Mouse (Mus musculus): Measurements from ENCODE around the gene Thra. TPM values are rescaled to one million over a fixed set of nuclear protein-coding genes. Genes with fewer than 3 reads are reported as not detected.

Thra gene
- total and polyA plus RNA-seq, 3 experiments: 22.0 to 50.9 TPM; not detected in 1

DNA sequence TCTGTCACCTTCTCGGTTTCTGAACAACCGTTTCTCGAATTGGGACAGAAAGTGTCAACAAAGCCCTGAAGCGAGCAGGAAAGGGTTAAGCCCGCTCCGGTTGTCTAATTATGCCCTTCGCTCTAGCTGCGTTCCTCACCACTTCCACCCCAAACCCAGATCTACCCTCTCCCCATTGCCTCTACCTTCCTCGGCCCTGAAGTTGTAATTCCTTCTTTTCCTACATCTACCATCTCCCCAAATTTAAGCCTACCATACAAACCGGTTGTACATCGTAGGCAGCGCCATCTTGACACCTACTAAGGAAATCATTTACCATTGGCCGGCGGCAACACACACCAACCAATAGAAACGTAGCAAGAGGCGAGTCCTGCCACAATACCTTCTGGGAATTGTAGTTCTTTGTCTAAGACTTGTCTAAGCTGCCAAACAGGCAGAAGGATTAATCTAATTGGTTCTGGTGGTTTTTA is 11.3 kb upstream of the Thra start, which contains the start of gene Med24 (continued):
- TF ChIP-seq CHD1 (IDR thresholded peaks at IDR 0.05; ENCODE audit: low read depth, low read length) (0 out of 2 replicates have a peak, but pooled peaks have one; percentile 46), ZKSCAN1 (IDR thresholded peaks at IDR 0.05; ENCODE audit: low read depth, low read length) (no peak), MXI1 (IDR thresholded peaks at IDR 0.05; ENCODE audit: low read depth, low read length) (peak; percentile 86), EP300 (IDR thresholded peaks at IDR 0.05; ENCODE audit: low read depth in 1 of 2, low read length in 2 of 2) (peak in 1 of 2 experiments; percentile 49; a peak in 2 of 4 replicates), POLR2AphosphoS5 (IDR thresholded peaks at IDR 0.05; ENCODE audit: borderline replicate concordance, low read depth, low read length) (0 out of 2 replicates have a peak, but pooled peaks have one; percentile 65), HCFC1 (IDR thresholded peaks at IDR 0.05; ENCODE audit: low read depth, low read length) (peak; percentile 100), KAT2A (conservative IDR thresholded peaks at IDR 0.05; ENCODE audit: low read depth, low read length) (peak; percentile 100), CHD2 (IDR thresholded peaks at IDR 0.05; ENCODE audit: low read length) (peak; percentile 93), TBP (IDR thresholded peaks at IDR 0.05; ENCODE audit: low read depth, low read length) (peak; percentile 92), JUND (IDR thresholded peaks at IDR 0.05; ENCODE audit: low read depth, low read length) (0 out of 2 replicates have a peak, but pooled peaks have one; percentile 30)

DNA sequence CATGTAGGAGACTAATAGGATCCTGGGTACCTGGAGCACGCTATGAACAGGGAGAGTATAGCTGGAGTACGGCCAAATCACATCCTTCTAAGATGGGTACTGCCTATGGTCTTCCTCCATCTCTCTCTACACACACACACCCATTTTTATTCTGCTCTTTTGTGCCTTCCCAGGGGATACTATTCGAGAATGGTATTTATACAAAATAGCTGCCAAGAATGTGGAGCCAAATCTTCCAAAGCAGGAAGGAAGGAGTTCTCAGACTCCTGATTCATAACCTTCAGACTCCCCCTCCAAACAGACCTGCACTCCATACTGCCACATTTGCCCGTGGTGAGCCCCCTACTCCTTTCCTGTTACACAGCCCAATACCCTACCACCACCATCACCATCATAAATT is 9.7 kb upstream of the Thra start:
- TF ChIP-seq HCFC1 (IDR thresholded peaks at IDR 0.05; ENCODE audit: low read depth, low read length) (no peak), NELFE (IDR thresholded peaks at IDR 0.05; ENCODE audit: low read depth, low read length) (no peak), RAD21 (IDR thresholded peaks at IDR 0.05; ENCODE audit: low read depth, low read length) (no peak), BHLHE40 (IDR thresholded peaks at IDR 0.05; ENCODE audit: borderline replicate concordance, low read depth, low read length) (no peak), KAT2A (conservative IDR thresholded peaks at IDR 0.05; ENCODE audit: low read depth, low read length) (no peak), E2F4 (IDR thresholded peaks at IDR 0.05; ENCODE audit: borderline replicate concordance, low read depth, low read length) (no peak)
- DNase-seq (ENCODE audit: low read depth, low spot score): no peak
- Histone ChIP-seq H3K79me2 (ENCODE audit: control insufficient read depth, insufficient read depth, low read length, poor library complexity) (peaks cover 1% of the 10 kb centered on the region; the same call in 1 of the 2 replicates), H3K9ac (ENCODE audit: control insufficient read depth, low read depth, low read length, poor library complexity, severe bottlenecking) (no peak overlapping the region), H3K4me3 (ENCODE audit: control insufficient read depth in 1 of 2, insufficient read depth in 1 of 2, low read depth in 2 of 2, low read length in 2 of 2) (no peak overlapping the region), H3K27ac (ENCODE audit: control insufficient read depth, low read depth, low read length) (no peak overlapping the region), H3K9me3 (replicated peaks; ENCODE audit: insufficient read depth, low read length) (no peaks in the 10 kb centered on the region), H3K27me3 (ENCODE audit: control insufficient read depth in 1 of 2, insufficient read depth in 2 of 2, low read length in 2 of 2) (peaks cover 0 to 3% of the 10 kb centered on the region in 2 experiments; a peak in 1 of 4 replicates), H3K4me1 (ENCODE audit: control insufficient read depth in 1 of 2, insufficient read depth in 2 of 2, low read length in 2 of 2) (peaks cover 3 to 9% of the 10 kb centered on the region in 2 experiments; a peak in 2 of 4 replicates), H3K36me3 (ENCODE audit: control insufficient read depth in 1 of 2, insufficient read depth in 2 of 2, low read length in 2 of 2) (peaks cover 0 to 9% of the 10 kb centered on the region in 2 experiments; a peak in 2 of 4 replicates)

GRCm38 (mm10) chr11:98731134-98731533 is 9.3 kb upstream of the Thra start:
- Histone ChIP-seq H3K79me2 (ENCODE audit: control insufficient read depth, insufficient read depth, low read length, poor library complexity) (peaks cover 1% of the 10 kb centered on the region; the same call in 1 of the 2 replicates), H3K4me3 (ENCODE audit: control insufficient read depth in 1 of 2, insufficient read depth in 1 of 2, low read depth in 2 of 2, low read length in 2 of 2) (no peak overlapping the region), H3K27ac (ENCODE audit: control insufficient read depth, low read depth, low read length) (no peak overlapping the region), H3K9ac (ENCODE audit: control insufficient read depth, low read depth, low read length, poor library complexity, severe bottlenecking) (no peak overlapping the region), H3K36me3 (ENCODE audit: control insufficient read depth in 1 of 2, insufficient read depth in 2 of 2, low read length in 2 of 2) (peaks cover 0 to 9% of the 10 kb centered on the region in 2 experiments; a peak in 2 of 4 replicates), H3K27me3 (ENCODE audit: control insufficient read depth in 1 of 2, insufficient read depth in 2 of 2, low read length in 2 of 2) (peaks cover 0 to 3% of the 10 kb centered on the region in 2 experiments; a peak in 1 of 4 replicates), H3K4me1 (ENCODE audit: control insufficient read depth in 1 of 2, insufficient read depth in 2 of 2, low read length in 2 of 2) (peaks cover 3 to 9% of the 10 kb centered on the region in 2 experiments; a peak in 2 of 4 replicates), H3K9me3 (replicated peaks; ENCODE audit: insufficient read depth, low read length) (no peaks in the 10 kb centered on the region)
- DNase-seq (ENCODE audit: low read depth, low spot score): no peak
- TF ChIP-seq KAT2A (conservative IDR thresholded peaks at IDR 0.05; ENCODE audit: low read depth, low read length) (no peak), UBTF (IDR thresholded peaks at IDR 0.05; ENCODE audit: borderline replicate concordance, insufficient read depth, low read depth, low read length) (no peak), BHLHE40 (IDR thresholded peaks at IDR 0.05; ENCODE audit: borderline replicate concordance, low read depth, low read length) (no peak), SMC3 (IDR thresholded peaks at IDR 0.05; ENCODE audit: low read depth, low read length) (no peak), E2F4 (IDR thresholded peaks at IDR 0.05; ENCODE audit: borderline replicate concordance, low read depth, low read length) (no peak), POLR2AphosphoS2 (IDR thresholded peaks at IDR 0.05; ENCODE audit: low read length) (no peak)

All from MEL (cell line).